Mouse (Mus musculus) megakaryocyte, embryonic 14.5 days (primary cell): ENCODE measurements at regions not wholly inside any gene's neighbourhood (a gene's known extent, or its start where the extent isn't known, plus 50 kb on each side); places are given as distances from the start of the nearest gene placed in this dataset.

Experiments used
- FLI1 ChIP-seq: IDR thresholded peaks from 2 replicates; pipeline ENCODE4 v1.6.1; 2012; ENCODE audit warnings: low read length, inconsistent platforms, mixed read lengths
- GATA1 ChIP-seq: IDR thresholded peaks from 3 replicates; pipeline ENCODE4 v1.6.1; 2012; ENCODE audit warnings: mixed read lengths, low read length, inconsistent platforms, borderline replicate concordance

DNA sequence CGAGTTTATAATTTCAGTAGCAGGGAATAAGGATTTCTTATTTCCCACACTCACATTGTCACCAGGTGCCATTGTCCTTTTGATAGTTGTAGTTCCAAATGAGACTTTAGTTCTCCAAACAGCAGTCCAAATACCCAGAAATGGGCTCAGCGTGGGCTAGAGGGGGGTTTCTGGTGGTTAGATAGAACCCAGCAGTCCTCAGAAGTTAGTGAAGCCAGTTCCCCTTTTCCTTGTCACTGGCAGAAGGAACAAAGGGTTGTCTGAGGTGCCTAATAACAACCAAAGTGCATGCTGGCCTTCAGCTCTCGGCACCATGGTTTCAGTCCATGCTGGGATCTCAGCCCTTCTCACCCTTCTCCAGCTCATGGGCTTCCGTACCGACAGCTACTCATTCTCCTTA lies 118.1 kb upstream of the Slc38a2 start:
- no peak for TF ChIP-seq GATA1
- no peak for TF ChIP-seq FLI1
